Mouse (Mus musculus): ENCODE measurements around the gene Plxnd1. TPM values are rescaled to one million over a fixed set of nuclear protein-coding genes. Genes with fewer than 3 reads are reported as not detected.

Gene Plxnd1
- polyA plus RNA-seq, 1 experiment from 2014 or later: 25.2 TPM

DNA sequence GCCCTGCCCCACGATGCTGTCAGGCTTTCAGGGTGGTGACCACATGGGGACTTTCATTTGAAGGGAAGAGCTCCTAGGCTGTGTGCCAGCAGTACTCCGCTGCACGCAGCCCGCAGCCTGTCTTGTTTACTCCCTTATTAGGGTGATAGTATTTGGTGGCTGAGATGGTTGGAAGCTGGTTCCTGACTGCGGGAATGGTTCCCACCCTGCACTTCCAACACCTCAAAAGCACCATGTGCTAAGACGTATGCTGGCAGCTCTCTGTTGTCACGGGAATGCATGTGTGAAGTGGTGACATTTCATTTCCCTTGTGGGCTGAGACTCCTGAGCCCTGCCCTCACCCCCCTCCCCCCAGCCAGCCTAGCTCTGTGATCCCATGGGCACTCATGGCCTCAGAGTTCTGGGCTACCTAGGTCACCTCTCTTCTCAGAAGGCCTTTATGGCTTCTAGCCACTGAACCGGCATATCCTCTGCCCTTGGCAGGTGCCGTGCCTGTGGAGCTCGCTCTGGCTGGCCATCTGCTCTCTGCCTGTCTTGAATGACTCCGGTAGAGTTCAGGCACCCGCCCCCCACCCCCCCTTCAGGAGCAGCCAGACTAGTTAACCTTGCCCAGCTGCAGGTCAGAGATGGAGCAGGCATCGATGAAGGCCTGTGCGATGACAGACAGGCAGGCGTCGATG is 37.7 kb downstream of the Plxnd1 start:
- Histone ChIP-seq H3K4me1 (replicated peaks) (peaks cover 36% of the 10 kb centered on the region), H3K36me3 (no peaks in the 10 kb centered on the region), H3K4me2 (peak overlapping the region; percentile 15), H3K27me3 (no peaks in the 10 kb centered on the region; the same call in 1 of the 2 replicates), H3K4me3 (replicated peaks) (no peak overlapping the region), H3K27ac (0 out of 2 replicates have a peak overlapping the region, but pooled peaks have one; percentile 4), H3K9ac (replicated peaks) (no peak overlapping the region), H3K9me3 (no peaks in the 10 kb centered on the region)
- 30% methylated on average over 16 of the region's 16 CpGs for WGBS
- no peak for ATAC-seq (ENCODE audit: insufficient number of reproducible peaks, insufficient read depth, low FRiP score, low TSS enrichment, low read depth)

DNA sequence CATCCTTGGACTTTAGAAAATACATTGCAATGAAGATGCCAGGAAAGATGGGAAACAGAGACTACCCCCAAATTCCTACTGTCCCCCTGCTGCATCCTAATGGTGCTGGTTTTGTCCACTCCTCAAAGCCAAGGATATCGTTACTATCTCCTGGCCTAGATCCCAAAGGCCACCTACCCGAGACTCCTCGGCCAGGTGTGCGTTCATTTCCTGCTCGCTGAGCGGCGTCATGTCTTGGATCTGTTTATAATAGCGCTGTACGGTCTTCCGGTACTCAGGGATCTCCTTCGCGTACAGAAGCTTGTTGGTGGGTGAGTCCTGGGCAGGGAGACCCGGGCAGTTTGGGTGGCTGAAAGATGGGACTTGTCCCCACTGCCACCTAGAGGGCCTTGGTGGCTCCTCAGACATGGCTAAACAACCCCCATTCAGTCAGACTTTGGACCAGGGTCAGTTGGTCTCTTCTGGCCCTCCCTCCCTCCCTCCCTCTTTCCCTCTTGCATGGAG is 38.3 kb downstream of the Plxnd1 start:
- Histone ChIP-seq H3K36me3 (no peaks in the 10 kb centered on the region), H3K4me1 (replicated peaks) (peaks cover 36% of the 10 kb centered on the region), H3K9ac (replicated peaks) (no peak overlapping the region), H3K4me3 (replicated peaks) (no peak overlapping the region), H3K9me3 (peaks cover 3% of the 10 kb centered on the region; the same call in 1 of the 2 replicates), H3K27me3 (no peaks in the 10 kb centered on the region; the same call in 1 of the 2 replicates), H3K27ac (no peak overlapping the region), H3K4me2 (no peak overlapping the region)
- no peak for ATAC-seq (ENCODE audit: insufficient number of reproducible peaks, insufficient read depth, low FRiP score, low TSS enrichment, low read depth)
- WGBS: 79% methylated on average over 13 of the region's 13 CpGs

DNA sequence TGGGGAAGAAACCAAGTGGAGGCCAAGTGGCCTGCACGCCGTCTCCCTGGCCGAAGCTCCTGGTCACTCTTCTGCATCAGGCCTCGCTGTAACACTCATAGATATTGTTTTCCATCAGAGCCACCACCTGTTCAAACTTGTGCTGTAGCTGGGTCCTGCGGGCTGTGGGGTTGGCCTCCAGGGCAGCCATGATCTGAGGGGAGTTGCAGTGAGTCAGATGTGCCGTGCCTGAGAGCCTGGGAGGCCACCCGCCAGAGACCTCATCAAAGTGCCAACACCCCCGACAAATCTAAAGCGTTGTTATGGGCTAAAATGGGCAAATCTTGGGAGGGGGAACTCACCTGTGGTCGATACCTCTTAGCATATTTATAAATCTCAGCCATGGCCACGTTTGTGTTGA is 39.1 kb downstream of the Plxnd1 start:
- Histone ChIP-seq H3K9ac (replicated peaks) (no peak overlapping the region), H3K4me3 (replicated peaks) (no peak overlapping the region), H3K36me3 (no peaks in the 10 kb centered on the region), H3K9me3 (peaks cover 5% of the 10 kb centered on the region; the same call in 1 of the 2 replicates), H3K4me1 (replicated peaks) (peaks cover 36% of the 10 kb centered on the region), H3K27ac (no peak overlapping the region), H3K27me3 (no peaks in the 10 kb centered on the region; the same call in 1 of the 2 replicates), H3K4me2 (no peak overlapping the region)
- no peak for ATAC-seq (ENCODE audit: insufficient number of reproducible peaks, insufficient read depth, low FRiP score, low TSS enrichment, low read depth)
- WGBS: 68% methylated on average over 11 of the region's 11 CpGs

DNA sequence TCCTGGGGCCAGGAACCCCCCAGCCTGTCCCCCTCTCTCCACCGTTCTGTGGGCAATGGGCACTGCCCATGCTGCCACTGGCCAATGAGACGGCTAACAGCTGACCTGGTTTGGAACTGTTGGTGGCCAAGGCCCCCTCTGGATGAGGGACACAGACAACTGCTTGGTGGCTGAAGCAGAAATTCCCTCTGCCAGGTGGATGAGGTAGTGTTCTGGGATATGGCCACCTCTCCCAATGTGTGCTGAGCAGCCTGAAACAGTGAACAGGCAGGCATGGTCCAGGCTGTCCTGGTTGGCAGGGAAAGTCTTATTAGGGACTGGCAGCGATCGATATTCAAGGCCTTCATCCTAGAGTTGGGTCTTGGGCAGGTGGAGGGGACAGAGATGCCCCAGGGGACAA is 39.6 kb downstream of the Plxnd1 start:
- 89% methylated on average over 4 of the region's 4 CpGs for WGBS
- Histone ChIP-seq H3K4me2 (no peak overlapping the region), H3K9me3 (peaks cover 5% of the 10 kb centered on the region; the same call in 1 of the 2 replicates), H3K27ac (no peak overlapping the region), H3K27me3 (no peaks in the 10 kb centered on the region; the same call in 1 of the 2 replicates), H3K4me1 (replicated peaks) (peaks cover 36% of the 10 kb centered on the region), H3K4me3 (replicated peaks) (no peak overlapping the region), H3K9ac (replicated peaks) (no peak overlapping the region), H3K36me3 (no peaks in the 10 kb centered on the region)
- ATAC-seq (ENCODE audit: insufficient number of reproducible peaks, insufficient read depth, low FRiP score, low TSS enrichment, low read depth): no peak

DNA sequence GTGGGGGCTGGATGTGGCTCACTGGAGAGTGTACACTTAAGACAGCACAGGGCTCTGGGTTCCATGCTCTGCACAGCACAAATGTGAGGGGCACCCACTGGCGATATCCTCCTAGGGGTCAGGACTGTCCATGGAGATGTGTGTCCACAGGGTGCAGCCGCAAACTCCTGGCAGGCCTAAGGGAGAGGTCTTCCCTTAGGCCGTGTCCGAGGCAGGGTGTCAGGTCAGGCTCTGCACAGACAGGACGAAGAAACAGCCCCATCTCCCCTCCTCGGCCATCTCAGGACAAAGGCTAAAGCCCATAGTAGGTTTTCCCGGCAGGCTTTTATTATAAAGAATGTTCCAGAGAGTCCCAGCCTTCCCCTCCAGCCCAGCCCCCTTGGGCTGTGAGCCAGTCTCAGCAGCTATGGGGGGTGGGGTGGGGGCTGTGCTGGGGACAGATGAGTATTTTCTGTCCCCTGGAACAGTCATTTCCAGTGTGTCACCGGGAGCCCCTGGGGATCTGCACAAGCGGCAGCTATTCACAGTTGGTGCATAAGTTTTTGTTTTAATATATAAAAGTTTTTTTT is 40.2 kb downstream of the Plxnd1 start:
- Histone ChIP-seq H3K36me3 (no peaks in the 10 kb centered on the region), H3K27ac (no peak overlapping the region), H3K4me2 (no peak overlapping the region), H3K4me1 (replicated peaks) (peaks cover 36% of the 10 kb centered on the region), H3K27me3 (no peaks in the 10 kb centered on the region; the same call in 1 of the 2 replicates), H3K4me3 (replicated peaks) (no peak overlapping the region), H3K9me3 (peaks cover 5% of the 10 kb centered on the region; the same call in 1 of the 2 replicates), H3K9ac (replicated peaks) (no peak overlapping the region)
- WGBS: 85% methylated on average over 9 of the region's 9 CpGs
- ATAC-seq (ENCODE audit: insufficient number of reproducible peaks, insufficient read depth, low FRiP score, low TSS enrichment, low read depth): no peak

DNA sequence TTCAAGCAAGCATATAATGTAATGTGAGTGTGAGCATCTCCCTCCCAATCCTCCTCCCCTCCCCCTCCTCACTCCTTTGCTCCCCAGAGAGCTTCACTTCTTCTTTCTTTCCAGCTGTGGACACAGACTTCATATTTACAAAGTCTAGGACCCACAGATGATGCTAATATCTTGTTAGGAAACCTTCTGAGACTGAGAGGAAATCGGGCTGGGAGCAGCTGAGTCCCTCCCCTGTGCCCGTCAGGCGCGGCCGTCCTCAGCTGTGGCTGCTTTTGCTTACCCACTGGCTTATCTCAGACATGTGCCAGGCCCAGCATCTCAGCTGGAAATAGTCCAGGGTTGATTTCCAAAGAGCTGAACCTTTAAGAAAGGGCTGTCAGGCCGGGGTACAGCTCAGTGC is 48.4 kb downstream of the Plxnd1 start:
- no peak for ATAC-seq (ENCODE audit: insufficient number of reproducible peaks, insufficient read depth, low FRiP score, low TSS enrichment, low read depth)
- H3K4me1 ChIP-seq (replicated peaks): peaks cover 4% of the 10 kb centered on the region; the same call in 1 of the 2 replicates
- H3K4me2 ChIP-seq: no peak overlapping the region
- no peak overlapping the region for H3K4me3 ChIP-seq (replicated peaks)
- no peaks in the 10 kb centered on the region for H3K36me3 ChIP-seq
- no peak overlapping the region for H3K27ac ChIP-seq
- H3K27me3 ChIP-seq: 0 out of 2 replicates have a peak, but pooled peaks cover under 1% of the 10 kb centered on the region
- H3K9me3 ChIP-seq: peaks cover under 1% of the 10 kb centered on the region; the same call in 1 of the 2 replicates
- H3K9ac ChIP-seq (replicated peaks): no peak overlapping the region
- 77% methylated on average over 6 of the region's 6 CpGs for WGBS

DNA sequence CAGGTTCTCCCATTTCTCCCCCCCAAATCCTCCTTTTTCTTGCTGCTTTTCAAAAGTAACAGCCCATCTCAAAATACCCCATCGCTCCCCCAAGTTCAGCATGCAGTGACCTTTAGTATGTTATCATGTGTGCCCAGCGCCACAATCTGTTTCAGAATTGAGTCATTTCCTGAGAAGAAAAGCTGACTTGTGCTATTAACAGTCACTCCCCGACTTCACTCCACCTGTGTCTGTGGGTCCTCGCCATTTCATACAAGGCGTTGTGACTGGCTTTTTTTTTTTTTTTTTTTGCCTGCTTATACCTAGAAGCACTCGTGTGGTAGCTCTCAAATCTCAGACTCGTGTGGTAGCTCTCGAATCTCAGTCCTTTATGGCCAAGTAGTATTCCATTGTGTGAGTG is 49.2 kb downstream of the Plxnd1 start:
- Histone ChIP-seq H3K9me3 (no peaks in the 10 kb centered on the region), H3K4me3 (replicated peaks) (no peak overlapping the region), H3K27me3 (0 out of 2 replicates have a peak, but pooled peaks cover 5% of the 10 kb centered on the region), H3K9ac (replicated peaks) (no peak overlapping the region), H3K27ac (no peak overlapping the region), H3K4me1 (replicated peaks) (peaks cover 9% of the 10 kb centered on the region; the same call in 1 of the 2 replicates), H3K4me2 (no peak overlapping the region), H3K36me3 (no peaks in the 10 kb centered on the region)
- no peak for ATAC-seq (ENCODE audit: insufficient number of reproducible peaks, insufficient read depth, low FRiP score, low TSS enrichment, low read depth)
- 78% methylated on average over 8 of the region's 8 CpGs for WGBS

DNA sequence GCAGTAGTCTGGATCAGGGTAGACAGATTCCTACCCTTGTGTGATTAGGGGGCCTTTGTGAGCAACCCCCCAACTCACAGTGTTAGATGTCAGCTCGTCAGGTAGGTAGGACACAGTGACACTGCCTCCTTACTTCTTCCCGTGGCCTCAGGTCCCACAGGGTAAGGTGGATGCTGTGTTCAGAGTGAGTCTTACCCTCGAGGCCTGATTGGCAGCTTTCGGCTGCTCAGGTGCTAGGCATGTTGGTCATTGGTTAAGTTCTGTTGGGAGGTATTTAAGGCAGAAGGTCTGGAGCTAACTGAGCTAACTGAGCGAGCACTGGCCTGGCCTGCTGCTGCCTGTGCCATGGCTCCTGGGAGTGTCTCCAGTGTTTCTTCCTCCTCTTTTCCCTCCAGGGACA is 50.2 kb downstream of the Plxnd1 start, which contains the start of gene H1foo:
Gene H1foo, plus strand, starts transcription at position 301 of the 400 bp plus-strand sequence.
- Histone ChIP-seq H3K9ac (replicated peaks) (no peak within 1 kb of the TSS), H3K36me3 (no peaks in the 10 kb centered on the region), H3K27ac (no peak within 1 kb of the TSS), H3K4me2 (no peak within 1 kb of the TSS), H3K4me3 (replicated peaks) (no peak within 1 kb of the TSS), H3K27me3 (0 out of 2 replicates have a peak, but pooled peaks cover 5% of the 10 kb centered on the region), H3K9me3 (no peaks in the 10 kb centered on the region), H3K4me1 (replicated peaks) (peaks cover 9% of the 10 kb centered on the region; the same call in 1 of the 2 replicates)
- 77% methylated on average over 5 of the region's 5 CpGs for WGBS
- no peak for ATAC-seq (ENCODE audit: insufficient number of reproducible peaks, insufficient read depth, low FRiP score, low TSS enrichment, low read depth)

DNA sequence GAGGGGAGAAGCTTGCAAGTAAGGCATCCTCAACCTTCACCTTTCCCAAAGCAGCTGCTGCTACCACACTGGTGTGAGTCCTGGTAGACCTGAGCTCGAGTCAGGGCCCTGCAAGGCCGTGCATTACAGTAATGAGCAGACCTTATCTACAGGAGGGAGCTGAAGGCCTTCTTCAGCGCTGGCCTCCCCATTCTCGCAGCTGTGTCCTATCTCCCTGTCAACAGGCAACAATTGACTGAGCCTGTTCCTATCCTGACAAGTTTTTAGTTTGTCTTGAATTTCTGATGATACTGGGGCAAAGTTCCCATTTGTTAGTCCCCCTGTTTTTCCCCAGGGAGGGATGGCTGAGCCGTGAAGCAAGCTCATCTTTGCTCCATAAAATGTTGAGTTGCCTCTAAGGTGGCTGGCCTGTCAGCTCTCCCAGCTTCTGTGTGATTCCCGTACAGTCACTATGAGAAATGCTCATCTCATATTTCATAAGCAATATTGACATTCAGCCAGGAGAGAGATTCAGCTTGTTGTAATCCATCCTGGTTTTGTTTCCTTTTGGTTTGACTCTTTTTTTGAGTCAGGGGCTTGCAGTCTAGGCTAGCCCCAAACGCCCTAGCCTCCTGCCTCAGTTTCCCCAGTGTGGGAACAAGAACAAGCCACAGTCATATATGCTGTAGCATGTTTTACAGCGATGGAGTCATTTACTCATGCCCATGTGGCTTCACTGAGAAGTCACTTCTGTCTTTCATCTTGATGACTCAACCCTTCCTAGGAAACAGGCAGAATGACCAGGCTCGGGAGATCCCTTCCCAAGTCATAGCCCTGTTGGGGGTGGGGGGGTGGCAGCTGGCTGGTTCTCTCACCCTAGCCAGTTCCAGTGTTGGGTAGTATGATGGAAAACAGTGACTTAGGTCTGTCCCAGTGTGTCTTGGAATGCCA is 51.0 kb downstream of the Plxnd1 start:
- Histone ChIP-seq H3K4me2 (no peak overlapping the region), H3K4me1 (replicated peaks) (peaks cover 9% of the 10 kb centered on the region; the same call in 1 of the 2 replicates), H3K27ac (no peak overlapping the region), H3K36me3 (no peaks in the 10 kb centered on the region), H3K27me3 (0 out of 2 replicates have a peak, but pooled peaks cover 5% of the 10 kb centered on the region), H3K9me3 (no peaks in the 10 kb centered on the region), H3K4me3 (replicated peaks) (no peak overlapping the region), H3K9ac (replicated peaks) (no peak overlapping the region)
- 79% methylated on average over 9 of the region's 9 CpGs for WGBS
- ATAC-seq (ENCODE audit: insufficient number of reproducible peaks, insufficient read depth, low FRiP score, low TSS enrichment, low read depth): no peak

DNA sequence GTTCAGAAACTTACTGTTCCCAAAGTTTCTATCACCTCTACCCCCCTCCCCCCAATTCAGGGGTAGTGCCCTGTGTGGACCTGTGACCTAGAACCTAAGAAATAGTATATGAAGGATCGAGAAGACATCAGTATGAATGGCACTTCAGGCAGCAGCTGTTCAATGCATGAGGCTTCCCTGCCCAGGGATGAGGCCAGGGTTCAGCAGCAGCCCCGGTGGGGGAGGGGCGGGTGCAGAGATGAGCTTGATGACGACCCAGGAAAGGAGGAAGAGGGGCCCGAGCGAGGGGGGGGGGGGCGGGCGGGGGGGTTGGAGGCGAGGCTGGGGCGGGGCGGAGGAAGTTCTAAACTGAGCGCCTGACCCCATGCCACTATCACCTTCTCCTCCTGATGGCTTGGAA is 53.7 kb downstream of the Plxnd1 start:
- Histone ChIP-seq H3K36me3 (no peaks in the 10 kb centered on the region), H3K9me3 (no peaks in the 10 kb centered on the region), H3K27ac (no peak overlapping the region), H3K4me1 (replicated peaks) (peaks cover 5% of the 10 kb centered on the region; the same call in 1 of the 2 replicates), H3K27me3 (0 out of 2 replicates have a peak, but pooled peaks cover 5% of the 10 kb centered on the region), H3K4me2 (no peak overlapping the region), H3K9ac (replicated peaks) (no peak overlapping the region), H3K4me3 (replicated peaks) (no peak overlapping the region)
- ATAC-seq (ENCODE audit: insufficient number of reproducible peaks, insufficient read depth, low FRiP score, low TSS enrichment, low read depth): no peak
- WGBS: 25% methylated on average over 3 of the region's 12 CpGs
